ENCODE assay signal across 12 mouse cellular contexts in genomic region chr13:115050660-115051559, GRCm38 (mm10). TPM values are rescaled to one million over a fixed set of nuclear protein-coding genes. Genes with fewer than 3 reads are reported as not detected.
A peak's percentile ranks its signal among the peaks of the same experiment; 100 is the strongest.
DNase-seq lines count a peak whose midpoint lies in the region; ATAC-seq lines count a peak whose summit lies in the region.
"Had no signal": no experiment of that assay in that cellular context is flagged by ENCODE, and none has a peak within 500 bp of the region (broad histone marks: within the 10 kb centered on the region; RNA-seq: fewer than 3 reads in every experiment).

No protein-coding gene starts in this region.

- WGBS in hindbrain, embryonic 14.5 days = 79% methylated on average over 13 of the region's 13 CpGs
- WGBS in hindbrain, embryonic 13.5 days = 82% methylated on average over 13 of the region's 13 CpGs
- WGBS in lung, embryonic 15.5 days = 42% methylated on average over 13 of the region's 13 CpGs
- 56% methylated on average over 13 of the region's 13 CpGs for WGBS in stomach, embryonic 15.5 days
- WGBS in embryonic facial prominence, embryonic 10.5 days = 90% methylated on average over 13 of the region's 13 CpGs

- DNase-seq in hindbrain, embryonic 14.5 days (ENCODE audit: low spot score) = no peak
- DNase-seq in right cerebral cortex, postnatal 10 days (ENCODE audit: low spot score in 2 of 2) = peak; percentile 47 to 51
- DNase-seq in right cerebral cortex, adult 2 months (ENCODE audit: low spot score in 2 of 2) = no peak
- DNase-seq in embryonic facial prominence, embryonic 10.5 days (ENCODE audit: low spot score) = no peak
- DNase-seq: heart, adult 11 months; heart, postnatal 4 days had no signal

- no peaks in the 10 kb centered on the region for H3K36me3 ChIP-seq in hindbrain, embryonic 14.5 days (replicated peaks; ENCODE audit: control insufficient read depth, insufficient read depth)
- no peaks in the 10 kb centered on the region for H3K36me3 ChIP-seq in hindbrain, embryonic 13.5 days
- H3K36me3 ChIP-seq in lung, embryonic 15.5 days = no peaks in the 10 kb centered on the region
- no peaks in the 10 kb centered on the region for H3K36me3 ChIP-seq in stomach, embryonic 15.5 days
- H3K36me3 ChIP-seq in embryonic facial prominence, embryonic 10.5 days (replicated peaks) = no peaks in the 10 kb centered on the region
- H3K36me3 ChIP-seq: neural tube, embryonic 15.5 days had no signal

- H3K4me3 ChIP-seq in hindbrain, embryonic 14.5 days (replicated peaks; ENCODE audit: low read length) = no peak overlapping the region
- H3K4me3 ChIP-seq in hindbrain, embryonic 13.5 days = no peak overlapping the region
- H3K4me3 ChIP-seq in lung, embryonic 15.5 days = no peak overlapping the region
- no peak overlapping the region for H3K4me3 ChIP-seq in stomach, embryonic 15.5 days (replicated peaks)
- no peak overlapping the region for H3K4me3 ChIP-seq in embryonic facial prominence, embryonic 10.5 days
- H3K4me3 ChIP-seq: neural tube, embryonic 15.5 days had no signal

- H3K27me3 ChIP-seq in hindbrain, embryonic 14.5 days (ENCODE audit: control insufficient read depth, insufficient read depth, low read length) = no peaks in the 10 kb centered on the region
- H3K27me3 ChIP-seq in hindbrain, embryonic 13.5 days = no peaks in the 10 kb centered on the region
- H3K27me3 ChIP-seq in lung, embryonic 15.5 days = no peaks in the 10 kb centered on the region
- no peaks in the 10 kb centered on the region for H3K27me3 ChIP-seq in stomach, embryonic 15.5 days (replicated peaks)
- H3K27me3 ChIP-seq in embryonic facial prominence, embryonic 10.5 days (replicated peaks; ENCODE audit: low read depth, poor library complexity, severe bottlenecking) = no peaks in the 10 kb centered on the region
- H3K27me3 ChIP-seq: CH12.LX; neural tube, embryonic 15.5 days had no signal

- H3K4me2 ChIP-seq in hindbrain, embryonic 14.5 days (replicated peaks) = no peak overlapping the region
- no peak overlapping the region for H3K4me2 ChIP-seq in hindbrain, embryonic 13.5 days
- H3K4me2 ChIP-seq in lung, embryonic 15.5 days = no peak overlapping the region
- H3K4me2 ChIP-seq in stomach, embryonic 15.5 days = no peak overlapping the region
- H3K4me2 ChIP-seq: neural tube, embryonic 15.5 days had no signal

- H3K9ac ChIP-seq in hindbrain, embryonic 14.5 days = no peak overlapping the region
- no peak overlapping the region for H3K9ac ChIP-seq in hindbrain, embryonic 13.5 days
- H3K9ac ChIP-seq in lung, embryonic 15.5 days = no peak overlapping the region
- H3K9ac ChIP-seq in stomach, embryonic 15.5 days = no peak overlapping the region
- H3K9ac ChIP-seq: neural tube, embryonic 15.5 days had no signal

- ATAC-seq in hindbrain, embryonic 14.5 days (ENCODE audit: low FRiP score) = peak; percentile 37; the same call in 1 of the 2 replicates
- no peak for ATAC-seq in hindbrain, embryonic 13.5 days (ENCODE audit: low FRiP score)
- peak; percentile 94 for ATAC-seq in lung, embryonic 15.5 days (ENCODE audit: borderline replicate concordance, extremely low read depth, low FRiP score, low TSS enrichment)
- ATAC-seq in stomach, embryonic 15.5 days (ENCODE audit: insufficient read depth, low FRiP score, low read depth) = peak; percentile 22; the same call in 1 of the 2 replicates

- H3K27ac ChIP-seq in hindbrain, embryonic 14.5 days = no peak overlapping the region
- no peak overlapping the region for H3K27ac ChIP-seq in hindbrain, embryonic 13.5 days
- H3K27ac ChIP-seq in lung, embryonic 15.5 days = peak overlapping the region; percentile 48; the same call in 1 of the 2 replicates
- peak overlapping the region; percentile 38; the same call in 1 of the 2 replicates for H3K27ac ChIP-seq in stomach, embryonic 15.5 days
- no peak overlapping the region for H3K27ac ChIP-seq in embryonic facial prominence, embryonic 10.5 days (replicated peaks)
- H3K27ac ChIP-seq: kidney, postnatal 0 days; neural tube, embryonic 15.5 days had no signal

- H3K9me3 ChIP-seq in hindbrain, embryonic 14.5 days (ENCODE audit: control insufficient read depth, low read length) = no peaks in the 10 kb centered on the region
- no peaks in the 10 kb centered on the region for H3K9me3 ChIP-seq in hindbrain, embryonic 13.5 days
- H3K9me3 ChIP-seq in lung, embryonic 15.5 days = no peaks in the 10 kb centered on the region
- H3K9me3 ChIP-seq in stomach, embryonic 15.5 days = no peaks in the 10 kb centered on the region
- H3K9me3 ChIP-seq in embryonic facial prominence, embryonic 10.5 days = no peaks in the 10 kb centered on the region
- H3K9me3 ChIP-seq: neural tube, embryonic 15.5 days had no signal

- H3K4me1 ChIP-seq in hindbrain, embryonic 14.5 days (replicated peaks; ENCODE audit: control insufficient read depth, insufficient read depth, low read length) = no peaks in the 10 kb centered on the region
- H3K4me1 ChIP-seq in hindbrain, embryonic 13.5 days (replicated peaks) = peaks cover 4% of the 10 kb centered on the region; the same call in 1 of the 2 replicates
- H3K4me1 ChIP-seq in lung, embryonic 15.5 days = peaks cover 24% of the 10 kb centered on the region
- peaks cover 15% of the 10 kb centered on the region for H3K4me1 ChIP-seq in stomach, embryonic 15.5 days
- H3K4me1 ChIP-seq in embryonic facial prominence, embryonic 10.5 days = 0 out of 2 replicates have a peak, but pooled peaks cover 2% of the 10 kb centered on the region
- H3K4me1 ChIP-seq: neural tube, embryonic 15.5 days had no signal

RNA-seq across cellular contexts. Expression of gene Pelo, which starts 39.1 kb away (rescaled TPM):
- polyA plus RNA-seq in hindbrain, embryonic 14.5 days (2014; fragmentation: Nextera tagmentation; extraction: Ambion mirVana) = 6.5 and 6.6 TPM in 2 replicates
- polyA plus RNA-seq in hindbrain, embryonic 13.5 days (2015; fragmentation: Nextera tagmentation; extraction: Ambion mirVana) = 3.9 and 6.8 TPM in 2 replicates
- 5.4 and 6.4 TPM in 2 replicates for polyA plus RNA-seq in lung, embryonic 15.5 days (2015; fragmentation: Nextera tagmentation; extraction: Ambion mirVana)
- polyA plus RNA-seq in stomach, embryonic 15.5 days (2015; fragmentation: Nextera tagmentation; extraction: Ambion mirVana) = 5.1 and 5.5 TPM in 2 replicates
- polyA plus RNA-seq in embryonic facial prominence, embryonic 10.5 days (2016; fragmentation: Nextera tagmentation; extraction: Ambion mirVana) = 5.6 and 6.0 TPM in 2 replicates

RNA-seq across cellular contexts. Expression of gene Gm49395, which starts 50.8 kb away (rescaled TPM):
- polyA plus RNA-seq in hindbrain, embryonic 14.5 days (2014; fragmentation: Nextera tagmentation; extraction: Ambion mirVana) = 2.2 and 4.7 TPM in 2 replicates
- 2.4 and 4.7 TPM in 2 replicates for polyA plus RNA-seq in hindbrain, embryonic 13.5 days (2015; fragmentation: Nextera tagmentation; extraction: Ambion mirVana)
- 6.8 and 7.6 TPM in 2 replicates for polyA plus RNA-seq in lung, embryonic 15.5 days (2015; fragmentation: Nextera tagmentation; extraction: Ambion mirVana)
- 7.1 and 7.3 TPM in 2 replicates for polyA plus RNA-seq in stomach, embryonic 15.5 days (2015; fragmentation: Nextera tagmentation; extraction: Ambion mirVana)
- 2.1 and 2.7 TPM in 2 replicates for polyA plus RNA-seq in embryonic facial prominence, embryonic 10.5 days (2016; fragmentation: Nextera tagmentation; extraction: Ambion mirVana)

RNA-seq across cellular contexts. Expression of gene Itga1, which starts 50.9 kb away (rescaled TPM):
- polyA plus RNA-seq in hindbrain, embryonic 14.5 days (2014; fragmentation: Nextera tagmentation; extraction: Ambion mirVana) = 8.7 and 9.1 TPM in 2 replicates
- polyA plus RNA-seq in hindbrain, embryonic 13.5 days (2015; fragmentation: Nextera tagmentation; extraction: Ambion mirVana) = 6.6 and 7.1 TPM in 2 replicates
- 31.3 and 35.5 TPM in 2 replicates for polyA plus RNA-seq in lung, embryonic 15.5 days (2015; fragmentation: Nextera tagmentation; extraction: Ambion mirVana)
- polyA plus RNA-seq in stomach, embryonic 15.5 days (2015; fragmentation: Nextera tagmentation; extraction: Ambion mirVana) = 23.8 and 25.6 TPM in 2 replicates
- 2.3 and 2.9 TPM in 2 replicates for polyA plus RNA-seq in embryonic facial prominence, embryonic 10.5 days (2016; fragmentation: Nextera tagmentation; extraction: Ambion mirVana)

Comparison
In these comparisons a context has a peak if more than half of its experiments do, and no peak if none do; other contexts are left out.
1. DNase-seq: peak in right cerebral cortex, postnatal 10 days (2 of 2); none in hindbrain, embryonic 14.5 days (single experiment), right cerebral cortex, adult 2 months (0 of 2) and embryonic facial prominence, embryonic 10.5 days (single experiment).
2. H3K27ac ChIP-seq: peak in lung, embryonic 15.5 days (single experiment) and stomach, embryonic 15.5 days (single experiment); none in hindbrain, embryonic 14.5 days (single experiment), hindbrain, embryonic 13.5 days (single experiment) and embryonic facial prominence, embryonic 10.5 days (single experiment).